Mouse (Mus musculus) neural tube, embryonic 11.5 days (tissue): ENCODE results near the gene Tlk1. TPM values are rescaled to one million over a fixed set of nuclear protein-coding genes. Genes with fewer than 3 reads are reported as not detected.

ENCODE experiments used
- ATAC-seq: fragments of 200-750 bp; cut with Nextera tagmentation; 2 replicates; pipeline ENCODE4 v1.8.0; 2017; ENCODE audit warnings: moderate number of reproducible peaks, mild to moderate bottlenecking, moderate TSS enrichment, moderate library complexity; ENCODE audit not compliant: insufficient read depth, low FRiP score, low TSS enrichment
- DNase-seq: peaks from one replicate; pipeline ENCODE4 v3.0.0-alpha.2; 2015; ENCODE audit warnings: low spot score
- H3K27ac ChIP-seq: fragments of 300-500 bp; sonication (generic); 2 replicates; pipeline ENCODE4 v1.5.1; 2014; ENCODE audit warnings: low read depth, mild to moderate bottlenecking, low read length
- H3K27me3 ChIP-seq: fragments of 300-500 bp; sonication (generic); 2 replicates; pipeline ENCODE4 v1.6.1; 2014; ENCODE audit warnings: mild to moderate bottlenecking, low read length, mixed read lengths; ENCODE audit not compliant: control insufficient read depth, insufficient read depth
- H3K36me3 ChIP-seq: fragments of 300-500 bp; sonication (generic); 2 replicates; pipeline ENCODE4 v1.6.1; 2014; ENCODE audit warnings: mild to moderate bottlenecking, low read length, moderate library complexity, mixed read lengths; ENCODE audit not compliant: control insufficient read depth, insufficient read depth
- H3K4me1 ChIP-seq: fragments of 300-500 bp; sonication (generic); 2 replicates; pipeline ENCODE4 v1.6.1; 2014; ENCODE audit warnings: low read length, mixed read lengths; ENCODE audit not compliant: control insufficient read depth, insufficient read depth
- H3K4me2 ChIP-seq: fragments of 300-500 bp; sonication (generic); 2 replicates; pipeline ENCODE4 v1.6.1; 2014; ENCODE audit warnings: low read depth, mild to moderate bottlenecking, moderate library complexity
- H3K4me3 ChIP-seq: fragments of 300-500 bp; sonication (generic); 2 replicates; pipeline ENCODE4 v1.5.1; 2014; ENCODE audit warnings: low read depth, low read length
- H3K9ac ChIP-seq: fragments of 300-500 bp; sonication (generic); 2 replicates; pipeline ENCODE4 v1.6.1; 2014; ENCODE audit warnings: mild to moderate bottlenecking, low read length
- H3K9me3 ChIP-seq: fragments of 300-500 bp; sonication (generic); 2 replicates; pipeline ENCODE4 v1.6.1; 2016; ENCODE audit warnings: low read length; ENCODE audit not compliant: control insufficient read depth
- WGBS: fragments of 180-500 bp; shearing (Covaris S2); extraction: QIAGEN DNeasy Blood & Tissue Kit; methylation state at CpG from one replicate; pipeline ENCODE4 v1.1.7; 2014; 5-methylcytosine and 5-hydroxymethylcytosine counted together
- polyA plus RNA-seq: library from polyadenylated mRNA; unstranded; fragments of >200 nt; fragmentation: Nextera tagmentation; extraction: Ambion mirVana; gene quantifications from 2 replicates; pipeline ENCODE4 v1.2.1, GENCODE M21; 2014

Tlk1 gene
- polyA plus RNA-seq, 1 experiment from 2014 or later: 39.0 TPM

- Histone ChIP-seq H3K27me3 (no peaks in the 10 kb centered on the region), H3K9me3 (no peaks in the 10 kb centered on the region), H3K4me2 (no peak overlapping the region), H3K4me3 (no peak overlapping the region), H3K36me3 (no peaks in the 10 kb centered on the region), H3K4me1 (no peaks in the 10 kb centered on the region), H3K9ac (no peak overlapping the region), H3K27ac (no peak overlapping the region)
- DNase-seq (no peak), ATAC-seq (no peak)
- WGBS: 98% methylated on average over 5 of the region's 5 CpGs
Measured at GRCm38 (mm10) chr2:70752149-70752548, 73.4 kb downstream of the Tlk1 start.

DNA sequence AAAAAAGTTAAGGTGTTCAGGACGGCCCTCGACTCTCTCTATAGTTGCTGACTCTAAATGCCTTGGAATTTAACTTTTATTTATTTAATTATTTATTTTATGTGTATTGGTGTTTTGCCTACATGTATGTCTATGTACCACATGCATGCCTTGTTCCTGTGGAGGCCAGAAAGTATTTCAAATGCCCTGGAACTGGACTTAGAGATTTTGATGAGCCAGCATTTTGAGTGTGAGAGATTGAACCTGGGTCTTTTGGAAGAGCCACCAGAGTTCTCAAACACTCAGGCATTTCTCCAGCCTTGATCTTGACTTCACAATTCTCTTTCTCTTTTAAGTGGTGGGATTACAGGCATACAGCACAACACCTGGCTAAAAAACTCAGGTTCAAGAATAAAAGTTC is 73.9 kb downstream of the Tlk1 start:
- H3K27me3 ChIP-seq: no peaks in the 10 kb centered on the region
- no peaks in the 10 kb centered on the region for H3K9me3 ChIP-seq
- no peak overlapping the region for H3K4me3 ChIP-seq
- 99% methylated on average over 2 of the region's 2 CpGs for WGBS
- H3K27ac ChIP-seq: no peak overlapping the region
- H3K9ac ChIP-seq: no peak overlapping the region
- no peaks in the 10 kb centered on the region for H3K4me1 ChIP-seq
- no peaks in the 10 kb centered on the region for H3K36me3 ChIP-seq
- no peak for ATAC-seq
- H3K4me2 ChIP-seq: no peak overlapping the region
- DNase-seq: no peak

DNA sequence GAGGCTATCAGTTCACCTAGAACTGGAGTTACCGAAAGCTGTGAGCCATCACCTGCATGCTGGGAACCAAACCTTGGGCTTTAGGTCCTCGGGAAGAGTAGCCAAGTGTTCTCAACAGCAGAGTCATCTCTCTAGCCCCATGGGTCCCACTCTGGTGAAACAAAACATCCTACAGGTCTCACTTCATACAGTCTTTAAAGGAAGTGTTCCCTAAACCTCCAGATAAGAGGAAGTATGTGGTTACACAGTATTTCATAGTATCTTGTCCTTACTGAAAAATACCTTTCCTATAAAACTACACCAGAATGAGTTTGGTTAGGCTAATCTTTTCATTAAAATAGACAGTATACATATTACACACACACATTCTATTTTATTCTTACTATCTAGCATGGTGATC is 82.9 kb downstream of the Tlk1 start:
- no peak for ATAC-seq
- Histone ChIP-seq H3K4me2 (no peak overlapping the region), H3K9ac (no peak overlapping the region), H3K9me3 (no peaks in the 10 kb centered on the region), H3K4me3 (no peak overlapping the region), H3K4me1 (no peaks in the 10 kb centered on the region), H3K36me3 (peaks cover 6% of the 10 kb centered on the region; the same call in 1 of the 2 replicates), H3K27ac (no peak overlapping the region), H3K27me3 (no peaks in the 10 kb centered on the region)
- DNase-seq: no peak
- WGBS: 86% methylated on average over 2 of the region's 2 CpGs

DNA sequence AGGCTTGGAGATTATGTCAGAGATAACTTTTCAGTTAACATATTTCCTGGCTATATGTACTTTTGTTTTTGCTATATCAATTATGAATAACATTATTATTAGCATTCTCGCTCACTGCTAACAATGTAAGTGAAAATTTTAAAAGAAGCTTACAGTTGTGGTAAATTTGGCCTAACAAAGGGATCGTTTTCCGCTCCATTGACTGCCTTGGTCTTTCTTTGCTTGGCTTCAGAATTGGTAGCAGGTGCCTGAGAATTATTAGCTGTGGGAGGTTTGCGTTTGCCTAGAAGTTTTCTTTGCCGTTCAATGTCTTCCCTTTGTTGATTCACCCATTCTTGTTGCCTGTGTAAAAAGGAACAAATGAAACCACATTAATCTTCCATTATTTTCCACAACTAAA is 83.6 kb downstream of the Tlk1 start:
- H3K27ac ChIP-seq: no peak overlapping the region
- WGBS: 70% methylated on average over 5 of the region's 5 CpGs

DNA sequence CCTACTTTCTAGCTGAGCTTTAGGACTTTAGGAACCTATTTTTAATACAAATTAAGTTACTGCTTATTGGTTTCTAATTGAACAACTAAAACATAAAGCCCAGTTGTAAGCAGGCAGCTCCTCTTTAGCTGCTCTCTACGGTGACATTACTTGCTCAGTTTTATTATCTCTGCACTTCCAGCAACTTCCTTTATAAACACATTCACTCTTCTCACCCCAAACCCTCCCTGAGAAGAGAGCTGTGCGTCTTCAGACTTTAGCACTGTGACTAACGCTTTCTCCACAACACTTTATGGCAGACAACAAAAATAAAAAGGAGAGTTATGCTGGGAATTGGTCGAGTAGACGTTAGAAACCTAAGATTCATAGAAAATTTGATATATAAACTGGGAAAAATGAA is 89.5 kb downstream of the Tlk1 start:
- Histone ChIP-seq H3K36me3 (0 out of 2 replicates have a peak, but pooled peaks cover 2% of the 10 kb centered on the region), H3K4me3 (no peak overlapping the region), H3K9me3 (no peaks in the 10 kb centered on the region), H3K4me2 (no peak overlapping the region), H3K27me3 (no peaks in the 10 kb centered on the region), H3K27ac (no peak overlapping the region), H3K4me1 (no peaks in the 10 kb centered on the region), H3K9ac (no peak overlapping the region)
- 71% methylated on average over 5 of the region's 5 CpGs for WGBS
- DNase-seq (no peak), ATAC-seq (no peak)

More for the DNA sequence above, 83.6 kb downstream of the Tlk1 start:
- Histone ChIP-seq H3K4me3 (no peak overlapping the region), H3K4me2 (no peak overlapping the region), H3K9ac (no peak overlapping the region), H3K27me3 (no peaks in the 10 kb centered on the region), H3K36me3 (peaks cover 6% of the 10 kb centered on the region; the same call in 1 of the 2 replicates), H3K9me3 (no peaks in the 10 kb centered on the region), H3K4me1 (no peaks in the 10 kb centered on the region)
- DNase-seq (no peak), ATAC-seq (no peak)

DNA sequence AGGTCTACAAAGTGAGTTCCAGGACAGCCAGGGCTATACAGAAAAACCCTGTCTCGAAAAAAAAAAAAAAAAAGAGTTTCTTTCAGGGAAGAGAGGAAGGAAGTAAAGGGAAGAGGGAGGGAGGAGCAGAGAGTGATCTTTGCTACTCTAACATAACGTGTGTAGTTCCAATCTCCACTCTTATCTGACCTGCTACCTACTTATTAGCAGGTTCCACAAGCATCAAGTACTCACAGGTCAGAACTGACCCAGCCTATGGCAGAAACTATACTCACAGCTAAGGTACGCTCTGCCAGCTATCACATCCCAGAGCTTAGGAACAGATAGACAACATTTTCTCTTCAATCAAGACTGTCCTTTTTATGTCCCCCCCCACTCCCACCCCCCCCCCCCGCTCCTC is 90.0 kb downstream of the Tlk1 start:
- Histone ChIP-seq H3K9ac (no peak overlapping the region), H3K27me3 (no peaks in the 10 kb centered on the region), H3K4me3 (no peak overlapping the region), H3K4me2 (no peak overlapping the region), H3K27ac (no peak overlapping the region), H3K9me3 (no peaks in the 10 kb centered on the region), H3K36me3 (0 out of 2 replicates have a peak, but pooled peaks cover 2% of the 10 kb centered on the region), H3K4me1 (no peaks in the 10 kb centered on the region)
- no peak for DNase-seq
- ATAC-seq: no peak
- 83% methylated on average over 4 of the region's 4 CpGs for WGBS

- WGBS: 93% methylated on average over 2 of the region's 2 CpGs
- no peak overlapping the region for H3K4me2 ChIP-seq
- H3K9me3 ChIP-seq: no peaks in the 10 kb centered on the region
- DNase-seq (no peak), ATAC-seq (no peak)
- peaks cover 7% of the 10 kb centered on the region for H3K36me3 ChIP-seq
- no peaks in the 10 kb centered on the region for H3K27me3 ChIP-seq
- no peak overlapping the region for H3K4me3 ChIP-seq
- H3K4me1 ChIP-seq: no peaks in the 10 kb centered on the region
- H3K27ac ChIP-seq: no peak overlapping the region
- H3K9ac ChIP-seq: no peak overlapping the region
Measured at GRCm38 (mm10) chr2:70727089-70727488, 98.4 kb downstream of the Tlk1 start.

- Histone ChIP-seq H3K27me3 (no peaks in the 10 kb centered on the region), H3K4me1 (no peaks in the 10 kb centered on the region), H3K9me3 (no peaks in the 10 kb centered on the region), H3K36me3 (peaks cover 7% of the 10 kb centered on the region), H3K27ac (no peak overlapping the region), H3K9ac (no peak overlapping the region), H3K4me3 (no peak overlapping the region), H3K4me2 (no peak overlapping the region)
- WGBS: 92% methylated on average over 9 of the region's 9 CpGs
- DNase-seq (no peak), ATAC-seq (no peak)
Measured at GRCm38 (mm10) chr2:70723610-70724243, 101.8 kb downstream of the Tlk1 start.

DNA sequence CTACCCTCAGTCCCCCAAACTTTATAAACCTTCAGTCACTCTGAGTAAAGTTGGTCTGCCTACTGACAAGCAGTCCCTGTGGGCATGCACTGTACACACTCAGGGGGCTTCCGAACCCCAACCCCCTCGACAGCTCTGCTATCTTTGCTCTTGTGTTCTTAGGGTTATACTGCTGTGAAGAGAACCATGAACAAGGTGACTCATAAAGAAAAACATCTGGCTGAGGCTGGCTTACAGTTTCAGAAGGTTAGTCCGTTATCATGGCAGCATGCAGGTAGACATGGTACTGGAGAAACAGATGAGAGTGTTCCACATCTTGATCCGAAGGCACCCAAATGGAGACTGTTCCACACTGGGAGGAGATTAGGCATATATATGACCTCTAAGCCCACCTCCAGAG is 114.7 kb downstream of the Tlk1 start:
- no peaks in the 10 kb centered on the region for H3K4me1 ChIP-seq

More for the DNA sequence above, 114.7 kb downstream of the Tlk1 start:
- ATAC-seq: no peak
- no peak overlapping the region for H3K27ac ChIP-seq
- DNase-seq: no peak
- H3K4me3 ChIP-seq: no peak overlapping the region
- H3K9ac ChIP-seq: no peak overlapping the region
- no peak overlapping the region for H3K4me2 ChIP-seq
- no peaks in the 10 kb centered on the region for H3K9me3 ChIP-seq
- 98% methylated on average over 4 of the region's 4 CpGs for WGBS
- peaks cover 8% of the 10 kb centered on the region; the same call in 1 of the 2 replicates for H3K36me3 ChIP-seq
- H3K27me3 ChIP-seq: no peaks in the 10 kb centered on the region
